Mouse (Mus musculus) kidney, postnatal 25 days (tissue): ENCODE measurements around the gene Cbfa2t3.
A peak's percentile ranks its signal among the peaks of the same experiment; 100 is the strongest.

Experiments
- DNase-seq, 2 experiments: peaks; one replicate each; pipeline ENCODE4 v3.0.0; 2021; ENCODE audit warnings: mixed read lengths in 2 of 2

The Cbfa2t3 gene

DNA sequence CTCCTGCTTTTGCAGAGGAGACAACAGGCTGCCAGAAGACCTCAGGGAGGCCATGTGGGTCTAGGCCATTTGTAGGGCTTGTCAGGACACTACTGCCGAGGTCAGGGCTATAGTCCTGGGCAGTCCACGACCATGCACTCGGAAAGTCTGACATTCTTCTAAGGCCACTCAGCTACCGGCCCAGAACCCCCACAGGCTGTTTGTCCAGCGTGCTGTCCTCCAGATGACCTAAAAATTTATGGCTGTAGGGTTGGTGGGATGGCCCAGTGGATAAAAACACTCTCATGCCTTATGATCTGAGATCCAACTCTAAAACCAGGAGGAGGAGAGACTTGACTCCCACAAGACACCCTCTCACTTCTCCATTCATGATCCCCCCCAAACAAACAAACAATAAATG is 35.2 kb downstream of the Cbfa2t3 start:
- DNase-seq = peak in 1 of 2 experiments; percentile 55

- DNase-seq = no peak
These were observed 35.8 kb downstream of the Cbfa2t3 start for GRCm38 (mm10) chr8:122663106-122663505.

- DNase-seq = no peak
These were observed 37.0 kb downstream of the Cbfa2t3 start for GRCm38 (mm10) chr8:122661894-122662293.

DNA sequence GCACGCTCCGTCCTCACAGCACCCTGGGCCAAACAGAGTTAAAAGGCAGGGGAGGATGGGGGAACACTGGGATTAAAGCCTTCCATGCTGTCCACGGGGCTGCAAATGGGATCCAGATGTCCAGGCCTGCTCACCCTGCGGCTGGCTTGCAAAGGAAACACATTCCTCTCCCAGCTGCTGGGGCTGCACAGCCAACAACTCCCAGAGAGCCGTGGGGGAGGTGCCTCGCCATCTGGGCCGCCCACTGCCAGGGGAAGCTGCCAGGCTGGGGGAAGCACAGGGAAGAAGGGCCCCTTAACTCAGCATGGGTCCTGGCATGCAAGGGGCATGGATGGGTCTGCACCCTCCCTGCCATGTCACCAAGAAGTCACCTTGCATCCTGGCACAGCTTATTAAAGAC is 37.8 kb downstream of the Cbfa2t3 start:
- peak; percentile 69 to 82 for DNase-seq

DNA sequence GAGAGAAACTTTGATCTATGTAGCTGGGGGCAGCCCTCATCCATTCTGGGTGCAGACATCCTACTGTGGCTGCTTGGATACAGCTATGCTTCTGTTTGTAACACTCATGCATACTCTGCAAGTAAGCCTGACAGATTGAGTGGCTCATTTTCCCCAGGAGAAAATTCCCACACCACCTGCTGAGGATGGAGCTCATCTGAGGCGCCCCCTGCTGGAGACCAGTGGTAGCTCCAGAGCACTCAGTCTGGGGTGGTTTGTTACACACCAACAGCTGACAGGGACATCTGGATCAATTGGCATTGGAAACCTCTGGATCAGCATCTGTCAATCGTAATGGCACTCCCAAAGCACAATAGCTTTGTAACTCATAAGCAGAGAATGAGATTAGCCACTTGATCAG is 38.9 kb downstream of the Cbfa2t3 start:
- DNase-seq = peak in 1 of 2 experiments; percentile 47

GRCm38 (mm10) chr8:122658807-122659160 is 40.1 kb downstream of the Cbfa2t3 start:
- no peak for DNase-seq

DNA sequence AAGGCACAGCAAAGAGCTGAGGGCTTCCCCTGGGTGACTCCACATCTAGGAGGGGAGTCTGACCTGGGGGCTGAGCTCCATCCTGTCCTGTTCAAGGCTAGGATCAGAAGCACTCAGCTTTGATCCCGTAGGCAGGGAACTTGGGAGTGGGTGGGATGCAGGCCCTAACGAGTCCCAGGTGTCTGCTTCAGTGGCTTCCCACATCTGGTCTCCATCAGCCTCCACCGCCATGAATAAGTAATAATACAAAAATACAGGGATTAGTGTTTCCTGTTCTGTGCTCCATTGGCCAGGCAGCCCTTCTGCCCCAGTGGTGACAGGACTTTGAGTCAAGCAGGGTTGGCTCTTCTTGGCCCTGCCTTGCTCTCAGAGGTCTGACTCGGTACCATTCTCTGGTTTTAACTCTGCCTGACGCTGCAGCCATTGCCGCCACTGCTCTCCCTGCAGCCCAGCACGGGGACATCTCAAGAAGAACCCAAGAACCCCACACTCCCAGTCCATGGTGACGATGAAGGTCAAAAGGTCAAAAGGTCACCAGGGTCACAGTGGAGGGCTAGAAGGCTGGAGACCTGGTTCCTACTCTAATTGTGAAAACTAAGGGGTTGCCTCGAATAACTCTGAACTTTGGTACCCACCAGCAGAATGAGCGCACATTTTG is 40.6 kb downstream of the Cbfa2t3 start:
- DNase-seq = no peak

GRCm38 (mm10) chr8:122656056-122656999 is 42.6 kb downstream of the Cbfa2t3 start:
- DNase-seq = peak; percentile 62 to 64

DNA sequence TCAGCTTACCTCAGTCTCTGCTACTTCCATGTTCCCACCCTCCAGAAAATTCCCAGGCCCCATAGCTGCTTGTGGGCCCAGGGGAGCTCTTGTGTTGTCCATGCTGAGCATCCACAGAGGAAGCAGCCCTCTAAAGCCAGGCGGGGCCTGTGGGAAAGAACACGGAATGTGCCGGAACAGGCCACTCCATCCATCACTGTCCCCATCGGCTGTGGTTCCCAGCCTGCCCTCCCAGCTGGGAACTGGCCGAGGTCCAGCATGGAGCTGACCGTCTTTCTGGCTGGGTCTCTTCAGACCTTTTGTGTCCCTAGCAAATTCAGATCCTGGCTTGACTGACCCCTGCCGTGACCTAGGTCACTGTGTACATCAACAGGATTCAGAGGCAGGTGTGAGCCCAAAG is 44.1 kb downstream of the Cbfa2t3 start:
- peak; percentile 86 to 93 for DNase-seq

DNA sequence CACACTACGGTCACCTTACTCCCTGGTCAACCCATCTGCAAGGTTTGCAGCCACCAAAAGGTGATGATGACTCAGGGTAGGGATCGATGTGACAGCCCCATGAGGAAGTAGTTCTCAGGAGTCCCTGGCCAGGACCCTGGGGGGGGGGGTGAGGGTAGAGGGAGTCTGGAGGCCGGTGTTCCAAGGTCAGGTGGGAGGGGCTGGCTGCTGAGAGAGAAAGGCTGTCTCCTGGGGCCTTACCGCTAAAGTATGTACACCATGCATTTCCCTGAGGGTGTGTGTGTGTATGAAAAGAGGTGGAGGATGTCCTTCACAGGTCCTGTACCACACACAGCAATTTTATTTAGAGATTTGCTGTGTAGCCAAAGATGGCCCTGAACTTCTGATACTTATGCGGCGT is 46.3 kb downstream of the Cbfa2t3 start:
- DNase-seq = no peak

GRCm38 (mm10) chr8:122651326-122651921 is 47.5 kb downstream of the Cbfa2t3 start:
- no peak for DNase-seq

DNA sequence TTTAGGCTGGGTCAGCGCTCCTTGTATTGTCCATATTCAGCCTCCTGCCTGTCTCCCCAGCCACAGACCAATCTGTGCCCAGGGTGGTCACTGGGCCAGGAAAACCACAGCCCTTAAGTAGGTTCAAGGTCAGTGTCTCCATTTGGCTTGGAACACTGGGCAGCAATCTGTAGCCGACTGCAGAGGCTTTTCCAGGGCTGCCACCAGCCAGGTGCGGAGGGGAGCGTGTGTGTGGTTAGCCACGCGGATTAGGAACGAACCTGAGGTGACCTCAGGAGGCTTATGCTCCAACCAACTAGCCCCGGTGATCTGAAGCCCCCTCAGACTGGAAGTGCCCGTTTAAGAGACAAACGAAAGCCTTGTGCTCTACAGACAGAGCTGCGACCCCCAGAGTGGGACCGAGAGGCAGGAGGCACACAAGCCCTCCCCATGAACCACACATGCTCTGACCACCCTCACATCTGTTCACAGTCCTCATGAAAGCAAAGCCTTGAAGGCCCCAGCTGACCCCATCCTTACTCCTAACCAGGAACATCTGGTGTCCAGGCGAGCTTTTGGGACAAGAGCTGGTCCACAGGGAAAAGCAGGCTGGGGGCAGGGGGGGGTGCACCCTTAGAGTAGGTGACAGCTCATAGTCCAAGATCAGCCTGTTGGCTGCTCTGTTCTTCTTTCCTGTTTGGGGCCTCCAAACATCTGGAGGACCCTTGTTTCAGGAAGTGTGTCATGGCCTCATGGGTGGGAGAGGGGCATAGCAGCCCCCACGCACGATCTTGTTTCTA is 50.5 kb downstream of the Cbfa2t3 start:
- DNase-seq = no peak

GRCm38 (mm10) chr8:122646337-122646736 is 52.6 kb downstream of the Cbfa2t3 start:
- no peak for DNase-seq

DNA sequence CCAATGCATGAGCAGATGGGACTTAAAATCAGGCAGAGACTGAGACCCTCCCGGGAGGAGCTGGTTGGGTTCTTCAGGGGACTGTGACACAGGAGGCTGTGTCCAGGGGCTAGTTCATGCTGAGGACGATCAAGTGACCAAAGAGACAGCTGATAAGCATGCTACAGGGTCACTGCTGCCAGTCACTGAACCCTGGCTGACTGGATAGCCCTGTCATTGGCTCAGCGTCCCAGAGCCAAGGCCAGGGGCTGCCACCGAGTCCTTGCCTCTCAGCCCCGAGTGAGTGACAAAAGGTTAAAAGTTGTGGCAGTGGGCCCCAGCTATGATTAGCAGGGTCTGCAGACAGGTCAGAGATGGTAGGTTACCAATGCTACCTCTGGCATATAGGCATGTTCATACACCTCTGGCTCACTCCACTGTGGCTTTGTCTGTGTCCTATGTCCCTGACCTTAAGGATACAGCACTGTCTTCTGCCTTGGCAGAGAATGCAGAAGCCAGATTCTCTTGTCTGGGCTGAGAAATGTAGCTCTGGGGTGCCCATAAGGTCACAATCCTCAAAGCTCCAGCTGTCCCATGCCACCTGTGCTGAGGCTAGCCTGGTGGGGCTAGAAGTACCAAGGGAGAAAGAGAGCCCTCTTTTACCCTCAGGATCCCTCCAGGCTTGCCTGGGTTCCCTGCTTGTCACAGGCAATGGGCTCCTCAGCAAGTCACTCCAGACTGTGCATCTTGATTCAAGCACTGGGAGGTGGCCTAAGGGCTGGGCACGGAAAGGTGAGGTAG is 54.5 kb downstream of the Cbfa2t3 start:
- no peak for DNase-seq

DNA sequence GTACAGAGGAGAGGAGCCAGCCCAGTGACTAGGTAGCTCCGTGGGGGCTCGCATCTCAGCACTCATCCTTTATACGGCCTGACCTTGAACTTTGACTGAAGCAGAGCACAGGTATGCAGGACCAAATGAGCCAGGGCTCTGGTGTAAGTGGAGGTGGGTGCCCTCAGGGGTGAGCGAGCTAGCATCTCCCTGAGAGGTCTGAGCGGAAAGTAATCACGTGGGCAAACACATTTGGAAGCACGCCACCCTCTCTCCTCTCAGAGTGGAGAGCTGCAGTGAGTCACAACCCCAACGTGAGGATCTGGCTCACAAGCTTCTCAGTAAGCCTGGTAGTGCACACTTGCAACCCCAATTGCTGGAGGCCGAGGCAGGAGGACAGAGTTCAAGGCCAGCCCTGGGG is 56.8 kb downstream of the Cbfa2t3 start:
- DNase-seq = peak in 1 of 2 experiments; percentile 45

GRCm38 (mm10) chr8:122641406-122641805 is 57.5 kb downstream of the Cbfa2t3 start:
- no peak for DNase-seq

DNA sequence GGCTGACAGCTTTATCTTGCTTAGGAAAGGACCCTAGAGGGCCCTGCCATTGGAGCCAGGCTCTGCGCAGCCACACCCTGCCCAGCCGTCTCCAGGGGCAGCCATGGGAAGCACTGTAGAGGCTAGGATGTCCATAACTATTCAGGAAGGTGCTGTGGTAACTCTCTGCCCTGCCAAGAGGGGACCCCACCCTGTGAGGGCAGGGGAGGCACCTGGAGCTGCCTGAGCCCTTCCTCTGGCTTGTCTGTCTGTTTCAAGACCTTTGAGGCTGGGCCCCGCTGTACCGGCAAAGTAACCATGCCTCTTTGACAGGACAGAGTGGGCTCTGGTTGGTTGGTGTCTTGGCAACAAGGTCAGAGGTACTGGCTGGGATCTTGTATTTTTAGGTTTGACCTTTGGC is 58.1 kb downstream of the Cbfa2t3 start:
- no peak for DNase-seq

- peak; percentile 59 to 82 for DNase-seq
These were observed 59.2 kb downstream of the Cbfa2t3 start for GRCm38 (mm10) chr8:122639521-122640248.

DNA sequence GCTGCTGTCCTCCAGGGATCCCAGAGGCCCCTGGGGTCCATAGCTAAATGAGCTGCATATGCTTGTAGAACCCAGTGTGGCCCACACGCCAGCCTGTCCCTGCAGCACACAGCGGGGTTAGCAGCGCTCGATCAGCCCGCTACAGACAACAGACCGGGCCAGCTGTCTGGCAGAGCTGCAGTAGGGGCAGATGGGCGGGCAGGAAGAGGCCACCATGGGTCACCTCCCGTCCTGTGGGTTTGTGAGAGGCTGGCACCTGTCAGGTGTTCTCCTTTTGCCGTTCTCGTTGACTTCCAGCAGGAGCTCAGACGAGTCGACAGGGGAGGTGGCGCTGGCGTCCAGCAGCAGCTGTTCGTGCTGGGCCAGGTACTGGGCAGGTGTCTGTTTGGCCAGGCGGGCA is 60.3 kb downstream of the Cbfa2t3 start:
- DNase-seq = no peak

DNA sequence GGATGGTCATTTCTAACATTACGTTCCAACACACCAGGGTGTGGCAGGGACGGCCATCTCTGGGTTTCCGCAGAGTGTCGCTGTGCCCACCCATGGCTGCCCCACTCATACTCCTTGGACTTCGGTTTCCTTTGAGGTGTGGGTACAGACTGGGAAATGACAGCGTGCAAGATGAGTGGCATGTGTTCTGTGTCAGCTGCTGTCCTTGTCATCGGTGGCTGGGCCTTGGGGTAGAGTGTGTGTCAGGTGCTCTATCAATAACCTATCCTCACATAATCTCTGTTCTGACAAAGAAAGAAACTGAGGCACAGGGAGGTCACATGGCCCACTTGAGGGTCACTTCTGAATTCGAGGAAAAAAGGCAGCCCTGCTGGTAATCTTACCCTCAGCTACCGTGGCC is 61.7 kb downstream of the Cbfa2t3 start:
- DNase-seq = no peak

GRCm38 (mm10) chr8:122636803-122637175 is 62.1 kb downstream of the Cbfa2t3 start:
- no peak for DNase-seq
